Mouse (Mus musculus): Measurements from ENCODE around the gene Supt7l.
"Not testable (repeated sequence)": the region's sequence is repeated elsewhere in the genome, so short reads cannot be mapped to it uniquely, and the experiment has no call there.

Supt7l gene

GRCm38 (mm10) chr5:31527707-31528106 lies at the start of gene Supt7l:
TSS of gene Supt7l (minus strand) at chr5:31527807.
- not testable (repeated sequence) for DNase-seq

GRCm38 (mm10) chr5:31576539-31576975 lies 49.0 kb upstream of the Supt7l start:
- DNase-seq: peak; percentile 89

- no peak for DNase-seq
These were observed 46.1 kb upstream of the Supt7l start for GRCm38 (mm10) chr5:31573722-31574121.

GRCm38 (mm10) chr5:31571023-31571608 lies 43.5 kb upstream of the Supt7l start:
- DNase-seq: peak; percentile 77

GRCm38 (mm10) chr5:31567951-31568657 lies 40.5 kb upstream of the Supt7l start:
- DNase-seq: no peak

- no peak for DNase-seq
These were observed 38.9 kb upstream of the Supt7l start for GRCm38 (mm10) chr5:31566457-31566856.

- no peak for DNase-seq
These were observed 38.4 kb upstream of the Supt7l start for GRCm38 (mm10) chr5:31566026-31566425.

- DNase-seq: peak; percentile 39
These were observed 37.4 kb upstream of the Supt7l start for GRCm38 (mm10) chr5:31564976-31565375.

GRCm38 (mm10) chr5:31563905-31564304 lies 36.3 kb upstream of the Supt7l start:
- no peak for DNase-seq

- DNase-seq: peak; percentile 81
These were observed 35.9 kb upstream of the Supt7l start for GRCm38 (mm10) chr5:31563496-31563895.

- DNase-seq: peak; percentile 76
These were observed 34.5 kb upstream of the Supt7l start for GRCm38 (mm10) chr5:31562036-31562666.

GRCm38 (mm10) chr5:31560352-31560751 lies 32.7 kb upstream of the Supt7l start:
- no peak for DNase-seq

GRCm38 (mm10) chr5:31559401-31559800 lies 31.8 kb upstream of the Supt7l start:
- no peak for DNase-seq

- DNase-seq: no peak
These were observed 7.6 kb upstream of the Supt7l start for GRCm38 (mm10) chr5:31535228-31535627.

GRCm38 (mm10) chr5:31528560-31528959 lies 953 bp upstream of the Supt7l start:
- DNase-seq: no peak

- peak; percentile 6 for DNase-seq
These were observed 408 bp downstream of the Supt7l start for GRCm38 (mm10) chr5:31527117-31527680.

GRCm38 (mm10) chr5:31526354-31527116 lies 1.1 kb downstream of the Supt7l start, which contains the start of gene Slc4a1ap:
TSS of gene Slc4a1ap (plus strand) at chr5:31526995.
- DNase-seq: peak; percentile 71

- DNase-seq: no peak
These were observed 7.1 kb downstream of the Supt7l start for GRCm38 (mm10) chr5:31520556-31520955.

GRCm38 (mm10) chr5:31512481-31512880 lies 15.1 kb downstream of the Supt7l start:
- no peak for DNase-seq

GRCm38 (mm10) chr5:31504843-31505242 lies 22.8 kb downstream of the Supt7l start:
- DNase-seq: no peak

GRCm38 (mm10) chr5:31494513-31495297 lies 32.9 kb downstream of the Supt7l start, which contains the start of gene Gpn1:
TSS of gene Gpn1 (plus strand) at chr5:31494741.
- DNase-seq: peak; percentile 94

GRCm38 (mm10) chr5:31492031-31492430 lies 35.6 kb downstream of the Supt7l start:
- no peak for DNase-seq

Measured in right cerebral cortex, adult 18-20 months (tissue).